Mouse (Mus musculus) frontal cortex, postnatal 10 days (tissue): Measurements from ENCODE around the gene Zbtb48.

Source experiments
- DNase-seq, 2 experiments: peaks; one replicate each; pipeline ENCODE4 v3.0.0; 2022; ENCODE audit warnings: low spot score in 2 of 2, mixed read lengths in 1 of 2

Gene Zbtb48

GRCm38 (mm10) chr4:151972221-151972967 lies 55.1 kb downstream of the Zbtb48 start:
- DNase-seq: no peak
